Mouse (Mus musculus) ovary, postnatal 36 days (tissue): Measurements from ENCODE around the gene Osbpl3.

ENCODE experiments used
- DNase-seq: peaks from one replicate; pipeline ENCODE4 v3.0.0; 2022; ENCODE audit warnings: low spot score, mixed read lengths

Osbpl3 gene

DNA sequence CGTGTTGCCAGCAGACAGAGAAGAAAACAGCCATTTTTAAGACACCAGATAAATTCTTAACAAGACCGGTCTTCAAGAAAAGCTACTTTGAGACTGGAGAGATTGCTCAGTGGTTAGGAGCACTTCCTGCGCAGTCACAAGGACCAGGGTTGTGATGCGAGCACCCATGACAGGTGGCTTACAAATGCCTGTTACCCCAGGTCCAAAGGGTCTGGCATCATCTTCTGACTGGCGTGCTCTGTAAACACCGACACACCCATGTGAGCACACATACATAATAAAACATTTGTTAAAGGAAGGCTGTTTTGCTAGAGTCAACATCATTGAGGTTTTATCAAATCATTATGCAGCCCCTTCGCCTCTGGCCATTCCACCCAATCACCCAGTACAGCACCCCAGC is 176.4 kb downstream of the Osbpl3 start:
- no peak for DNase-seq

DNA sequence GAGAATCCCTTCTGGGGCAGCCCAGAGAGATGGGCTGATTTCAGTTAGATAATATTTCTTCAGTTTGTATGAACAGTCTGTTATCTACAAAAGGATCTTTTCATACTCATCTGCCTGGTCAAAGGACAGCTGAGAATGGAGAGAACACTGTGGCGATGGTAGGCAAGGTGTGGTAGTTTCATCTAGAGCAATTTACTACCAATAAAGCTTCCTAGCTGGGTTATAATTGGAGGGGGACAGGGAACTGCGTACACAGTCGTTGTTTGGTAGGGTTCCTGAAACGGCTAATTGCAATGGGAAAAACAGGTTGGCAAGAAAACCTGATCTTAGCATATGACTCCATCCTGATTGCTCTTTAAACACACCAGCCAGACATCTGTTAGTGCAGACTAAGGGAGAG is 182.1 kb downstream of the Osbpl3 start:
- no peak for DNase-seq

DNA sequence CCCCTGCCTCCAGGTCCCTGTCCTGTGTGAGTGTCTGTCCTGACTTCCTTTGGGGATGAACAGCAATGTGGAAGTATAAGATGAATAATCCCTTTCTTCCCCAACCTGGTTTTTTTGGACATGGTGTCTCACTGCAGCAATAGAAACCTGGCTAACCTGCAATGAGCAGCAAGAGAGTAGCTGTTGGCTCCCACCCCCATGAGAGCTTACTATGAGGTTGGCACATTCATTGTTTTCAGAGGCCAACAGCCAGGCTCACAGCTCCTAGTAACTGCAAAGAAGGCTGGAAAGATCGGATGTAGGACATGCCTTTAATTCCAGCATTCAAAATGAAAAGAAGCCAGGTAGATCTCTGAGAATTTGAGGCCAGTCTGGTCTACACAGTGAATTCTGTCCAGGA is 182.6 kb downstream of the Osbpl3 start:
- DNase-seq, result no peak

DNA sequence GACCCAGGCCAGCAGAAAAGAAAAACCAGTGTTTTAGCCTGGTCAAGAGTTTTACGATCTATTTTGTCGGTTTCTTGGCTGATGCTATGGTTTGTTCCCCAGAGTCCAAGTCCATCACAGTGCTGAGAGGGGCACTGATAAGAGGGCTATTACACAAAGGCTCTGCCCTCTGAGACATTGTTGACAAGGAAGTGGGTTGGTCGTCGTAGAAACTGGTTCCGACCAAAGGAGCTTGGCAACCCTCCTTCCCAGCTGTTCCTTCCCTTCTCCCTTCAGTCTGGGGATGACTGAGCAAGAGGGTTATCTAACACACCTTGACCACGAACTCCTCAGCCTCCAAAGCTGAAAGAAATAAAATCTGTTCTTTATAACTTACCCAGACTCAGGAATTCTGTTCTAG is 192.3 kb downstream of the Osbpl3 start, which contains the start of gene Gsdme:
Gene Gsdme (minus strand): TSS at position 193 of the 400 bp plus-strand sequence.
- DNase-seq, result no peak

DNA sequence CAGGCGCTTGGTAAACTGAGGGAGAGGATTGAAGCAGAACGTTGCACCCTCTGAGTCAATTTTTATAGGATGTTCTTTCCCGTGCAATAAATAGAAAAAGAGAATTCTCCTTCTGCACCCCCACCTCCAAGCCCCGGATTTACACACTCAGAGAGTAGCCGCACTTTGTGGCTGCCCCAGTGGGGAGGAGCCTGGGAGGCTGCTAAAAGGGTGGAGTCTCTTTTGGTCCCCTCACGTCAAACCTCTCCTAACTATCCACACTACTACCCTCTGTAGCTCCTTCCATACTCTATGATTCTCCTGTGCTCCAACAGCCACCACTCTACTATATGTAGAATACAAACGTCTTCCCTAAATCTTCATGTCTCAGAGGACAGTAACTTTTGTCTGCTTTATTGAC is 193.7 kb downstream of the Osbpl3 start:
- no peak for DNase-seq

DNA sequence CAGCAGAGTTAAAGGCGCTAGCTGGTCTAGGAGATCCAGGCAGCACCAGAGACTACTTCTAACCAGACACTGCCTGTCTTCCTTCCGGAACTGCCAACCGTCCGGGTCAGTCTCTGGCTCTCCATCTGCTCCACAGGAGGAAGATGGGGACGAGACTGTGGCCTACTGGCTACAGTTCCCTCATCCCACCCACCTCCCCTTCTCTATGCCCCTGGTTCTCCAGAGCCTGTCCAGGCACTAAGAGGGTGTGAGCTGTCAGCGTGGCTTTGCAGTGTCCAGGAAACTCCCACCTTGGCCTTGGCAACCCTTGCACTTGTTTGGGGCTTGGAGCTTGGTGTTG is 194.1 kb downstream of the Osbpl3 start:
- DNase-seq, result no peak

DNA sequence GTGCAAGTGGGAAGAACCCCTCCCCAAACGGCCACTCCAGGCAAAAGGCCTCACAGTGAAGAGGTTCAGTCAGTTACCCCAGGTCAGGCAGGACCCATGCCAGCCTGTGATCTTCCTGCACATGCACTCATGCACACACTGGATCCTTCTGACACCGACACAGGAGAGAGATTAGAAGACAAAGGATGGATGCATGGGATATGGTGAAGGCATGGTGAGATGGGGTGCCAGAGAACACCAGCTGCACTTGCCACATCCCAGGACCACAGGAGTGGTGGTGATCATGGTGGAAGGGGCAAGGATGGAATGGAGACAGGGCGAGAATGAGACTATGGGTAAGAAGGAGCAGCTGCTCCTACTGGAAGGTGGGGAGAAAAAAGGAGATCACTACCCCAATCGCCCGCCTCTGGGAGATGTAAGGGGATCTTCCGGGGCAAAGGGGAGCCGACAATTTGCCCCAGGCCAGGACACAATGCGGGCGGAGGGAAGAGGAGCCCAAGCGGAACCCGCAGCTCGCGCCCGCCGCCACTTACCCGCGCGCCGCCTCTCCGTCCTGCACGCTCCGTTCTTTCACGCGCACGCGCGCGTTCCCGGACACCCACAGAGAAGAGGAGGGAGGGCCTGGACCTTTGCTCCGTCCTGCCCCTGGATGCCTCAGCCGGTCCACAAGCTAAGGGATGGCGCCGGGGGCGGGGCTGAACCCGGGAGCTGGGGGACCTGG is 194.6 kb downstream of the Osbpl3 start:
- peak; percentile 81 for DNase-seq

DNA sequence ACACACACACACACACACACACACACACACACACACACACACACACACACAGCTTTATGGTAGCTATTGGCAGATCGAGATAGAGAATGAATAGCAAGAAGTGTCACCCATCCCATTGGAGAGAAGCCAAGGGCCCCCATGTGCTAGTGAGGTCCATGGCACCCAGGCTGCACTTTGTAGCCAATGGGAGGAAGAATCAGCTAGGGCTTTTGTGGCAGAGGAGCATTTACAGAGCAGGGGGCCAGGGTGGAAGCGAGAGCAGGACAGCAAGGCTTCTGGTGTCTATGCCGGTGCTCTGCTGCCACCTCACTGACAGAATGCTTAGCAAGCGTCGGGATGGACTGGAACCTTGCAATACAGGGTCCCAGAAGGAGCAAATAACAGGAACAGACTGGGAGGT is 200.6 kb downstream of the Osbpl3 start:
- no peak for DNase-seq

DNA sequence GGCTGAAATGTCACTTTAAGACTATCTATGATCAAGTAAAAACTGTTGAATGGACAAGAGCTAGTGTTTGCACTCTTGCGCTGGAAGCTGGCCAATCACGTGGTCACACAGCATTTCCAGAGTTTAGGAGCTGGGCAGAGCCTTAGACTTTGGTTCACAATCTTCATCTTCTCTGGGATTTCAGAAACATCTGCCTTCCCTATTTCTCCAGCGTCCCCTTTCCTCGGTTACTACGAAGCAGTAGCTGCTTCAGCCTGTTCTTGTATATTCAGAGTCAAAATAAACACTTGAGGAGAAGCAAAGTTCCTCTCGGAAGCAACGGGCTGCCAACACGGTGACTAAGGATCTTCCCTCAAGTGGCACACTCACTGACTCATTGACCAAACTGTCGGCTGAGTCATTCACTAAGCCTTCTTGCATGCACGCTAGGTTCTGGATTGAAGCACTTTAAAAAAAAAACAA is 201.2 kb downstream of the Osbpl3 start:
- DNase-seq, result peak; percentile 56

DNA sequence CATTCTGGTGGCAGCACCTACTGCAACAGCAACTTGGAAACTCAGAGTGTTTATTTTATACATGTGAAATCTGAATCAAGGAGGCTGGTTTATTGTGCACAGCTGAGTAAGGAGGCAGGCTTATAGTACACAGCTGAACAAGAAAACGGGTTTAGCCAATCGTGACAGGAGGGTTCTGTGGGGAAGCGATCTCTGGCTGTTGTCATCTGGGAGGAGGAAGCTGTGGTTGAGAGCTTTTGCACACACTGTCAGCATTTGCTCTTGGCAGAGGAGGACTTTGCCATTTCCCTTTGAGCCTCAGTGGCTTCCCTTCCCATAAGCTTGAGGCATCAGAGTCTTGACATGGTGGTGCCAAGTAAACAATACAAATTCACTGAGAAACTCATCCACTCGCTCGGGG is 203.3 kb downstream of the Osbpl3 start:
- DNase-seq, result no peak

DNA sequence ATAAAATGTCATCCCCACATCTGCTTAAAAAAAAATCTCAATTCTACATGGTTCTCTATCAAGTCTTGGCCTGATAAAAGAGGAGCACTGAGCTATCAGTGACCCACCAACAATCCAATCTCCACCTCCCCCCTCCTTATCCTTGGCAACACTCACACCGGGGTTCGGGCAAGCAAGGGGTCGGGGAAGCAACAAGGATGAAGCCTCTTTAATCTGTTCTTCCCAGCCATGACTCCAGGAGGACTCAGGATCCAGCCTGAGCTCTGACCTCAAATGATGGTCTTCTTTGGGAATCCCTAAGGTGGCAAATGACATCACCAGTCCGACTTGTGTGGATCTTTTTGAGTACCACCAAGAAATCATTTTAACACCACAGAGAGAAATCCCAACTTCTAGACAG is 208.2 kb downstream of the Osbpl3 start:
- DNase-seq, result no peak

DNA sequence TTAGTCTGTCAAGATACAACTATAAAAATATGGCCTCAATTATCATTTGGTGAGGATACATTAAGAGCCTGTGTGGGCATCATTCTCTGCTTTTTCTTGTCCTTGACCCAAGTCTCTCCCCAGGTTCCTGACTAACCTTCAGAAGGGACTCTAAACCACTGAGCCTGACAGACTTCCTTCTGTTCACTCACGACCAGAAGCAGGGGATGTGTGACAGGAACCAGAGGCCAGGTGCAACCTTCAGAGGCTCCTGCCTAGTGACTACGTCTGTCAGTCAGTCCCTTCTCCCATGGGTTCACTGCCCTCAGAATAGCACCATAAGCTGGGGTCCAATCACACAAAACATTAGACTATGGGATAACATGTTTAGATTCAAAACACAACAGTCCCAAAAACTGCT is 208.6 kb downstream of the Osbpl3 start:
- no peak for DNase-seq

DNA sequence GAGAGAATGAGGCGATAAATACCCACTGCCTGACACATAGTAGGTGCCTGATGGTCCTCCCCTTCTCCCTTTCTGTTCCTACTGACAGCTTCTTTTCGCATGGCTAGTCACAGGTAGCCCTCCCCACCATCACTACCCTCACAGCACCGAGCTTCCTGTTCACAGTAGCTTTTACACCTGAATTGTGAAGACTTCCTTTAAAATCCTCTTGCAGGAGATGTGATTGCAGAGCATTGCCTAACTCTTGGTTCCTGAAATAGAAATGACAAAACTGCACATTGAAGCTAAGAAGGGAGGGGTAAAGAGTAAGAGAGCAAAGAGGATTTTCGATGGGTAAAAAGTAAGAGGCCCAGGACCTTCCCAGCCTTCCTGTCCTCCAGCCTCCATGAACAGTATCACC is 211.0 kb downstream of the Osbpl3 start:
- DNase-seq, result no peak

DNA sequence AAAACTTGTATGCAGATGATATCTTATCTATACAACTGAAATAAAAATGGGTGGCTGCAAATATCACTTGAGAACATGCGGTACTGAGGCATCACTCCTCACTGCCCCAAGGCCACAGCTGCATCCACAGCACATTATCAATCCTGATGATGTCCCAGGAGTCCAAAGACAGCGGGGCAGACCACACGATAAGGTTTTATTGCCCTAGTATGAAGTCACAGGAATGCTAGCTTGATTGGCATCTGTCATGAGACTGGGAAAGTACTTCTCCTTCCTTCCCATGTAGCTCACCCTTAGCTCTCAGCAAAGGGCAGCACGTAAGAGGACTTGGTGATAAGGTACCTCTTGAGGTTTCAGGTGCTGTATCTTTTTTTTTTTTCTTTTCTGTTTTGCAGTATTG is 211.9 kb downstream of the Osbpl3 start:
- no peak for DNase-seq
